Comparison of ENCODE assay signal across 17 mouse cellular contexts in the genomic region with DNA sequence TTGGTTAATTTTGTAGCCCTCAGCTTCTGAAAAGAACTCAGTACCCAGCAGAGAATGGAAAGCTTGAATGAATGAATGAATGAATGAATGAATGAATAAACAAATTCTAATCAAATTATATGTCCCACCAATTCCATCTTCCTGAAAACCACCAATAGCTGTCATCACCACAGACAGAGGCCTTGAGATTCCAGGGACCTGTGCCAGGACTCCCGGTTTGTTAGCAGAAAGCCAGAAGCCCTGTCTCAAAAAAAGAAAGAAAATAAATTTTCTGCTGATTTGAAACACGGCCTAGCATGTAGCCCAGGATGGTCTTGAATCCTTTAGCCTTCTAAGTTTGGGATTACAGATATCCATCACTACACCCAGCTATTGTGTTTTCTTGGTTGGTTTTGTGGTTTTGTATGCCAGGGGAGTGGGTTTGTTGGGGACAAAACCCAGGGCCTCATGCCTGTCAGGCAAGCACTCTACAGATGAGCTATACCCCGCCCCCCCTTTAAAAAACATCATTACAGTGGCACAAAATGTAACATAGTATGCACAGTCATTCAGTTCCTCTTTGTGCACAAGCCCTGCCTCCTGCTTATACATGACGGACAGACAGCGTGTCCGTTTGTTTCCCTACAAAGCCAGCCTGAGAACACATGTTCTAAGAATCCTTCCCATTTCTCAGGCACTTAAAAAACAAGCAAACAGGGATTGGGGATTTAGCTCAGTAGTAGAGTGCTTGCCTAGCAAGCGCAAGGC.
DNase-seq lines count a peak whose midpoint lies in the region; ATAC-seq and TF ChIP-seq lines count a peak whose summit lies in the region.
"Had no signal": no experiment of that assay in that cellular context is flagged by ENCODE, and none has a peak within 500 bp of the region (broad histone marks: within the 10 kb centered on the region; RNA-seq: fewer than 3 reads in every experiment).

No protein-coding gene starts in this region.

- no peaks in the 10 kb centered on the region for H3K9me3 ChIP-seq in embryonic facial prominence, embryonic 13.5 days
- no peaks in the 10 kb centered on the region for H3K9me3 ChIP-seq in embryonic facial prominence, embryonic 10.5 days
- no peaks in the 10 kb centered on the region for H3K9me3 ChIP-seq in CH12.LX (replicated peaks; ENCODE audit: low read length)
- H3K9me3 ChIP-seq in limb, embryonic 10.5 days (replicated peaks), result no peaks in the 10 kb centered on the region
- H3K9me3 ChIP-seq: hindbrain, embryonic 13.5 days; limb, embryonic 15.5 days had no signal

- H3K36me3 ChIP-seq in embryonic facial prominence, embryonic 13.5 days, result no peaks in the 10 kb centered on the region
- H3K36me3 ChIP-seq in embryonic facial prominence, embryonic 10.5 days (replicated peaks), result no peaks in the 10 kb centered on the region
- H3K36me3 ChIP-seq in CH12.LX (replicated peaks in 1 of 2; ENCODE audit: control insufficient read depth in 1 of 2, insufficient read depth in 1 of 2, low read length in 1 of 2), result no peaks in the 10 kb centered on the region
- no peaks in the 10 kb centered on the region for H3K36me3 ChIP-seq in limb, embryonic 10.5 days
- H3K36me3 ChIP-seq: hindbrain, embryonic 13.5 days; limb, embryonic 15.5 days had no signal

- H3K27ac ChIP-seq in embryonic facial prominence, embryonic 13.5 days, result peak overlapping the region; percentile 28; the same call in 1 of the 2 replicates
- no peak overlapping the region for H3K27ac ChIP-seq in embryonic facial prominence, embryonic 10.5 days (replicated peaks)
- no peak overlapping the region for H3K27ac ChIP-seq in CH12.LX (ENCODE audit: insufficient read depth, low read depth)
- H3K27ac ChIP-seq in limb, embryonic 10.5 days, result no peak overlapping the region
- H3K27ac ChIP-seq: hindbrain, embryonic 13.5 days; left cerebral cortex, adult 2 months; limb, embryonic 15.5 days; stomach, postnatal 0 days had no signal

- dilution Hi-C loops in CH12.LX (cut with MboI; ENCODE audit: extremely low pct_ligation_motif_present, extremely low pct_unique_long_range_greater_than_20kb, low sequenced_read_pairs), result no loop called here

- no peaks in the 10 kb centered on the region for H3K79me2 ChIP-seq in CH12.LX (replicated peaks; ENCODE audit: control insufficient read depth, extremely low read depth, insufficient read depth, poor library complexity, severe bottlenecking)

- H3K4me1 ChIP-seq in embryonic facial prominence, embryonic 13.5 days, result 0 out of 2 replicates have a peak, but pooled peaks cover 5% of the 10 kb centered on the region
- H3K4me1 ChIP-seq in embryonic facial prominence, embryonic 10.5 days, result peaks cover 7% of the 10 kb centered on the region
- H3K4me1 ChIP-seq in CH12.LX (ENCODE audit: control insufficient read depth in 1 of 2, insufficient read depth in 2 of 2), result peaks cover 0 to 24% of the 10 kb centered on the region in 2 experiments; a peak in 2 of 4 replicates
- peaks cover 6% of the 10 kb centered on the region; the same call in 1 of the 2 replicates for H3K4me1 ChIP-seq in limb, embryonic 10.5 days
- H3K4me1 ChIP-seq: hindbrain, embryonic 13.5 days; limb, embryonic 15.5 days had no signal

- no peak for TF ChIP-seq EP300 in CH12.LX (IDR thresholded peaks at IDR 0.05; ENCODE audit: low read length)

- no peak for ATAC-seq in embryonic facial prominence, embryonic 13.5 days (ENCODE audit: insufficient number of reproducible peaks, insufficient read depth, low FRiP score, low TSS enrichment, low read depth)
- peak; percentile 96 for ATAC-seq in megakaryocyte, adult 5-6 weeks (ENCODE audit: poor library complexity, severe bottlenecking)

- no peaks in the 10 kb centered on the region for H3K27me3 ChIP-seq in embryonic facial prominence, embryonic 13.5 days
- H3K27me3 ChIP-seq in embryonic facial prominence, embryonic 10.5 days (replicated peaks; ENCODE audit: low read depth, poor library complexity, severe bottlenecking), result no peaks in the 10 kb centered on the region
- H3K27me3 ChIP-seq in CH12.LX (replicated peaks), result no peaks in the 10 kb centered on the region
- H3K27me3 ChIP-seq in limb, embryonic 10.5 days (ENCODE audit: low read depth, poor library complexity, severe bottlenecking), result no peaks in the 10 kb centered on the region
- H3K27me3 ChIP-seq: hindbrain, embryonic 13.5 days; limb, embryonic 15.5 days had no signal

- WGBS in embryonic facial prominence, embryonic 13.5 days, result 69% methylated on average over 7 of the region's 7 CpGs
- WGBS in embryonic facial prominence, embryonic 10.5 days, result 84% methylated on average over 7 of the region's 7 CpGs
- WGBS in limb, embryonic 10.5 days, result 90% methylated on average over 7 of the region's 7 CpGs

- no peak overlapping the region for H3K4me3 ChIP-seq in embryonic facial prominence, embryonic 13.5 days
- no peak overlapping the region for H3K4me3 ChIP-seq in embryonic facial prominence, embryonic 10.5 days
- H3K4me3 ChIP-seq in CH12.LX (replicated peaks in 1 of 3; ENCODE audit: low read depth in 2 of 3, low read length in 2 of 3, poor library complexity in 1 of 3), result no peak overlapping the region
- H3K4me3 ChIP-seq in limb, embryonic 10.5 days, result no peak overlapping the region
- H3K4me3 ChIP-seq: hindbrain, embryonic 13.5 days; left cerebral cortex, adult 2 months; limb, embryonic 15.5 days had no signal

- in situ Hi-C loops in CH12.LX (cut with MboI; ENCODE audit: low pct_ligation_motif_present, low pct_unique_long_range_greater_than_20kb, low sequenced_read_pairs), result no loop called here

- no peak for DNase-seq in embryonic facial prominence, embryonic 10.5 days (ENCODE audit: low spot score)
- DNase-seq in CH12.LX (ENCODE audit: extremely low read depth), result peak; percentile 25
- peak; percentile 74 for DNase-seq in adrenal gland, postnatal 14 days
- no peak for DNase-seq in limb, embryonic 10.5 days (ENCODE audit: low spot score)
- DNase-seq in T-cell, adult 2 months (ENCODE audit: low spot score), result no peak
- DNase-seq: cerebellum, adult 9-10 months; kidney, adult 9 months; retina, postnatal 1 day; spleen, adult 18-20 months; thymus, postnatal 36 days had no signal

- no peak for TF ChIP-seq RAD21 in CH12.LX (IDR thresholded peaks at IDR 0.05; ENCODE audit: low read depth, low read length)

- no peak overlapping the region for H3K9ac ChIP-seq in embryonic facial prominence, embryonic 13.5 days
- no peak overlapping the region for H3K9ac ChIP-seq in CH12.LX (ENCODE audit: insufficient read depth, low read depth)
- H3K9ac ChIP-seq: hindbrain, embryonic 13.5 days; limb, embryonic 15.5 days had no signal

- H3K4me2 ChIP-seq in embryonic facial prominence, embryonic 13.5 days, result no peak overlapping the region
- no peak overlapping the region for H3K4me2 ChIP-seq in CH12.LX (ENCODE audit: insufficient read depth, low read depth, poor library complexity, severe bottlenecking)
- H3K4me2 ChIP-seq: hindbrain, embryonic 13.5 days; limb, embryonic 15.5 days; midbrain, embryonic 11.5 days had no signal

- TF ChIP-seq CTCF in CH12.LX (conservative IDR thresholded peaks at IDR 0.05 in 1 of 2, IDR thresholded peaks at IDR 0.05 in 1 of 2; ENCODE audit: low read depth in 2 of 2, low read length in 2 of 2), result no peak

- no peak for TF ChIP-seq POLR2A in CH12.LX (IDR thresholded peaks at IDR 0.05; ENCODE audit: low read depth, low read length)

TF ChIP-seq in CH12.LX, 34 proteins besides CTCF, POLR2A, EP300 and RAD21:
- 0 out of 2 replicates have a peak, but pooled peaks have one; percentile 4 for TF ChIP-seq MXI1 (IDR thresholded peaks at IDR 0.05; ENCODE audit: low read depth, low read length)
- no peak for TF ChIP-seq KAT2A (IDR thresholded peaks at IDR 0.05; ENCODE audit: insufficient replicate concordance, low read length)
- no peak for TF ChIP-seq BHLHE40 (IDR thresholded peaks at IDR 0.05; ENCODE audit: low read depth, low read length)
- no peak for TF ChIP-seq USF2 (conservative IDR thresholded peaks at IDR 0.05; ENCODE audit: low read depth, low read length)
- no peak for TF ChIP-seq CHD1 (IDR thresholded peaks at IDR 0.05; ENCODE audit: low read depth, low read length)
- no peak for TF ChIP-seq TBP (conservative IDR thresholded peaks at IDR 0.05; ENCODE audit: low read depth, low read length)
- TF ChIP-seq MEF2A (IDR thresholded peaks at IDR 0.05; ENCODE audit: borderline replicate concordance, low read depth, low read length), result no peak
- TF ChIP-seq MAZ (IDR thresholded peaks at IDR 0.05; ENCODE audit: low read depth, low read length), result no peak

Comparison
In these comparisons a context has a peak if more than half of its experiments do, and no peak if none do; other contexts are left out.
1. DNase-seq: peak in CH12.LX (single experiment) and adrenal gland, postnatal 14 days (single experiment); none in embryonic facial prominence, embryonic 10.5 days (single experiment), limb, embryonic 10.5 days (single experiment) and T-cell, adult 2 months (single experiment).